Mouse (Mus musculus) layer of hippocampus, postnatal 25 days (tissue): ENCODE data around the gene Igdcc4. TPM values are rescaled to one million over a fixed set of nuclear protein-coding genes. Genes with fewer than 3 reads are reported as not detected.
A peak's percentile ranks its signal among the peaks of the same experiment; 100 is the strongest.
"Not testable (repeated sequence)": the region's sequence is repeated elsewhere in the genome, so short reads cannot be mapped to it uniquely, and the experiment has no call there.

Experiments
- DNase-seq, 2 experiments: peaks; one replicate each; pipeline ENCODE4 v3.0.0; 2022; ENCODE audit warnings: mixed read lengths in 2 of 2, low spot score in 1 of 2; ENCODE audit errors: extremely low spot score in 1 of 2
- total RNA-seq, 2 experiments: library from RNA; stranded (reverse); gene quantifications; 2 replicates each; pipeline ENCODE4 v1.2.3; 2021

Igdcc4 gene
- total RNA-seq = 10 to 100 TPM; 30.5 to 33.1 TPM

GRCm38 (mm10) chr9:65100991-65101685 is at the start of gene Igdcc4:
Igdcc4 (plus strand) TSS chr9:65101486.
- peak in 1 of 2 experiments; percentile 38 for DNase-seq

GRCm38 (mm10) chr9:65064251-65064650 is 37.0 kb upstream of the Igdcc4 start:
- DNase-seq = no peak

- no peak for DNase-seq
Observed at GRCm38 (mm10) chr9:65070587-65070986, 30.7 kb upstream of the Igdcc4 start.

GRCm38 (mm10) chr9:65073555-65073954 is 27.7 kb upstream of the Igdcc4 start:
- no peak for DNase-seq

GRCm38 (mm10) chr9:65074251-65074650 is 27.0 kb upstream of the Igdcc4 start:
- no peak for DNase-seq

- DNase-seq = no peak
Observed at GRCm38 (mm10) chr9:65074855-65075493, 26.3 kb upstream of the Igdcc4 start.

GRCm38 (mm10) chr9:65077536-65077935 is 23.8 kb upstream of the Igdcc4 start:
- no peak for DNase-seq

- not testable (repeated sequence) for DNase-seq
Observed at GRCm38 (mm10) chr9:65080141-65080540, 21.1 kb upstream of the Igdcc4 start.

GRCm38 (mm10) chr9:65083075-65083765 is 18.1 kb upstream of the Igdcc4 start:
- DNase-seq = no peak

GRCm38 (mm10) chr9:65084198-65084807 is 17.0 kb upstream of the Igdcc4 start:
- no peak for DNase-seq

GRCm38 (mm10) chr9:65085270-65085669 is 16.0 kb upstream of the Igdcc4 start:
- DNase-seq = no peak

- DNase-seq = no peak
Observed at GRCm38 (mm10) chr9:65086801-65087200, 14.5 kb upstream of the Igdcc4 start.

GRCm38 (mm10) chr9:65087490-65087889 is 13.8 kb upstream of the Igdcc4 start:
- DNase-seq = no peak

- peak in 1 of 2 experiments; percentile 40 for DNase-seq
Observed at GRCm38 (mm10) chr9:65094237-65094636, 7.0 kb upstream of the Igdcc4 start.

GRCm38 (mm10) chr9:65101686-65102376 is 545 bp downstream of the Igdcc4 start:
- DNase-seq = peak; percentile 31 to 36

- DNase-seq = peak in 1 of 2 experiments; percentile 25
Observed at GRCm38 (mm10) chr9:65102377-65103172, 1.3 kb downstream of the Igdcc4 start.

- no peak for DNase-seq
Observed at GRCm38 (mm10) chr9:65103173-65103752, 2.0 kb downstream of the Igdcc4 start.

- no peak for DNase-seq
Observed at GRCm38 (mm10) chr9:65106821-65107220, 5.5 kb downstream of the Igdcc4 start.

GRCm38 (mm10) chr9:65107893-65108292 is 6.6 kb downstream of the Igdcc4 start:
- no peak for DNase-seq
